Mouse (Mus musculus) heart, embryonic 12.5 days (tissue): ENCODE measurements around the gene Ly6g5b. TPM values are rescaled to one million over a fixed set of nuclear protein-coding genes. Genes with fewer than 3 reads are reported as not detected.

ENCODE experiments used
- ATAC-seq: fragments of 200-750 bp; cut with Nextera tagmentation; 2 replicates; pipeline ENCODE4 v1.8.0; 2017; ENCODE audit warnings: moderate TSS enrichment, moderate library complexity; ENCODE audit not compliant: insufficient number of reproducible peaks, low FRiP score
- H3K27ac ChIP-seq: fragments of 300-500 bp; sonication (generic); 2 replicates; pipeline ENCODE4 v1.5.1; 2016; ENCODE audit warnings: mild to moderate bottlenecking, moderate library complexity; ENCODE audit not compliant: poor library complexity, severe bottlenecking
- H3K27me3 ChIP-seq: fragments of 300-500 bp; sonication (generic); replicated peaks from 2 replicates; pipeline ENCODE4 v1.6.1; 2016; ENCODE audit warnings: mild to moderate bottlenecking, moderate library complexity
- H3K36me3 ChIP-seq: fragments of 300-500 bp; sonication (generic); 2 replicates; pipeline ENCODE4 v1.6.1; 2016; ENCODE audit warnings: mild to moderate bottlenecking, moderate library complexity
- H3K4me1 ChIP-seq: fragments of 300-500 bp; sonication (generic); replicated peaks from 2 replicates; pipeline ENCODE4 v1.6.1; 2016; ENCODE audit warnings: mild to moderate bottlenecking
- H3K4me2 ChIP-seq: fragments of 300-500 bp; sonication (generic); 2 replicates; pipeline ENCODE4 v1.6.1; 2016; ENCODE audit warnings: mild to moderate bottlenecking, moderate library complexity
- H3K4me3 ChIP-seq: fragments of 300-500 bp; sonication (generic); 2 replicates; pipeline ENCODE4 v1.5.1; 2016; ENCODE audit warnings: mild to moderate bottlenecking
- H3K9ac ChIP-seq: fragments of 300-500 bp; sonication (generic); 2 replicates; pipeline ENCODE4 v1.6.1; 2016; ENCODE audit warnings: mild to moderate bottlenecking, moderate library complexity
- H3K9me3 ChIP-seq: fragments of 300-500 bp; sonication (generic); replicated peaks from 2 replicates; pipeline ENCODE4 v1.6.1; 2016; ENCODE audit warnings: mild to moderate bottlenecking, moderate library complexity
- WGBS: fragments of 180-500 bp; shearing (Covaris S2); methylation state at CpG from one replicate; pipeline ENCODE4 v1.1.7; 2016; 5-methylcytosine and 5-hydroxymethylcytosine counted together
- polyA plus RNA-seq: library from polyadenylated mRNA; unstranded; fragments of >200 nt; fragmentation: Nextera tagmentation; extraction: Ambion mirVana; gene quantifications from 2 replicates; pipeline ENCODE4 v1.2.1, GENCODE M21; 2016

Gene Ly6g5b
- polyA plus RNA-seq, 1 experiment from 2014 or later = 0.38 TPM

- no peak overlapping the region for H3K4me3 ChIP-seq
- no peaks in the 10 kb centered on the region for H3K9me3 ChIP-seq
- peaks cover 100% of the 10 kb centered on the region for H3K36me3 ChIP-seq
- H3K4me1 ChIP-seq = peaks cover 6% of the 10 kb centered on the region
- no peak overlapping the region for H3K4me2 ChIP-seq
- H3K27me3 ChIP-seq = no peaks in the 10 kb centered on the region
- no peak overlapping the region for H3K27ac ChIP-seq
- 90% methylated on average over 33 of the region's 33 CpGs for WGBS
- no peak overlapping the region for H3K9ac ChIP-seq
- no peak for ATAC-seq
Observed at GRCm38 (mm10) chr17:35156461-35157200, 41.4 kb upstream of the Ly6g5b start.

DNA sequence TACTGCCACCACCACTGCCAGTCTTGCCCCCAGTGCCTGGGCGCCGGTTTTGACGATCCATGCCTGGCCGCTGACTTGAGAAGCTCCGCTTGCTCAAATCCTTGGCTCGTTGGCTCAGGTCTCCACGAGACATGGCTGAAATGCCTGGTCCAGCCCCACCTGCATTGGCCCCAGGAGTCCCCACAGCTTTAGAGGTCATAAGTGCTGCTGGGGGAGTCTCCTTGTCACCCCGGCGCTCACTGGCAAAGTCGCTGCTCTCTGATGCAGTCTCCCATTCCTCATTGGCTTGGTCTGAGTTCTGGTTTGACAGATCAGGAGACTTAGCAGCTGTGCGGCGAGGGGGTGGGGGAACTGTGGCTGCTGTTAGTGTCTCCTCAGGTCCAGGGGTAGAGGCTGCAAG is 40.2 kb upstream of the Ly6g5b start:
- Histone ChIP-seq H3K4me3 (no peak overlapping the region), H3K9me3 (no peaks in the 10 kb centered on the region), H3K4me1 (no peaks in the 10 kb centered on the region), H3K4me2 (no peak overlapping the region), H3K27ac (no peak overlapping the region), H3K9ac (no peak overlapping the region), H3K36me3 (peaks cover 98% of the 10 kb centered on the region), H3K27me3 (no peaks in the 10 kb centered on the region)
- ATAC-seq = no peak
- 94% methylated on average over 12 of the region's 12 CpGs for WGBS

DNA sequence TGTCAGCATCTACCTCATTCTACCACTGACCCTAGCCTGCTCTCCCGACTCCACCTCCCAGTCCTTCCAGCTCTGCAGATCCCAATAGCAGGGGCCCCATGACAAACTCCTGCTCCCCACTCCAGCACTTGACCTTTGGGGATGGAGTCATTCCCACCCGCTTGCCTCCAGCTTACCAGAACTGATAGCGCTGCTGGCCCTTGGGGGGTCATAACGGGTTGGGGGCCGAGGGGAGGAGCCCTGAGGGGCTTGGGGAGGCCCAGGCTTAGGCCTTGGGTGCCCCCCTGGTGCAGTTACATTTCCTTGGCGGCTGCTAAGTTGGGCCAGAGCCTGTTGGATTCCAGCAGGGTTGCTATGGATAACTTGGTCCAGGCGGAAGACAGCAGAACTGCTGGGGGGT is 39.4 kb upstream of the Ly6g5b start:
- H3K9me3 ChIP-seq = no peaks in the 10 kb centered on the region
- H3K4me2 ChIP-seq = no peak overlapping the region
- H3K4me3 ChIP-seq = no peak overlapping the region
- H3K27me3 ChIP-seq = no peaks in the 10 kb centered on the region
- H3K4me1 ChIP-seq = no peaks in the 10 kb centered on the region
- H3K36me3 ChIP-seq = peaks cover 98% of the 10 kb centered on the region
- ATAC-seq = no peak
- H3K27ac ChIP-seq = no peak overlapping the region; the same call in 1 of the 2 replicates
- WGBS = 85% methylated on average over 7 of the region's 7 CpGs
- H3K9ac ChIP-seq = no peak overlapping the region

DNA sequence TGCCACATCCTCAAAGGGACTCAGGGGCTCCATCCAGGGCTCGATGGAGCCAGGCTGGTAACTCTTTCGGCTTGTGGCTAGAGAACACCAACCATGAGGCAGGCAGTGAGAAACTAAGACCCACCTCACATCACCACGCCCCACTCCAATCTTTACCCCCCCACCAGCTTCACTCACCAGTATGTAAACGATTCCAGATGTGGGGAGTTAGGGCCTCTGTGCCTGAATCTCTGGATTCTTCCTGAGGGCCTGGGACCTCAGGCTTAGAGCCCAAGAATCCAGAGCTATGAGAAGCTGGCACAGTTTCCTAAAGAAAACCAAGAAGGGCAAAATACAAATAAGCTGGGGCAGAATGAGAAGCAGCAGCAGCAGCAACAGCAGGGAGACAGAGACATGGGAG is 38.7 kb upstream of the Ly6g5b start:
- Histone ChIP-seq H3K9ac (no peak overlapping the region), H3K36me3 (peaks cover 98% of the 10 kb centered on the region), H3K9me3 (no peaks in the 10 kb centered on the region), H3K4me1 (no peaks in the 10 kb centered on the region), H3K4me2 (no peak overlapping the region), H3K4me3 (no peak overlapping the region), H3K27me3 (no peaks in the 10 kb centered on the region), H3K27ac (no peak overlapping the region)
- ATAC-seq = no peak
- WGBS = 88% methylated on average over 4 of the region's 4 CpGs

DNA sequence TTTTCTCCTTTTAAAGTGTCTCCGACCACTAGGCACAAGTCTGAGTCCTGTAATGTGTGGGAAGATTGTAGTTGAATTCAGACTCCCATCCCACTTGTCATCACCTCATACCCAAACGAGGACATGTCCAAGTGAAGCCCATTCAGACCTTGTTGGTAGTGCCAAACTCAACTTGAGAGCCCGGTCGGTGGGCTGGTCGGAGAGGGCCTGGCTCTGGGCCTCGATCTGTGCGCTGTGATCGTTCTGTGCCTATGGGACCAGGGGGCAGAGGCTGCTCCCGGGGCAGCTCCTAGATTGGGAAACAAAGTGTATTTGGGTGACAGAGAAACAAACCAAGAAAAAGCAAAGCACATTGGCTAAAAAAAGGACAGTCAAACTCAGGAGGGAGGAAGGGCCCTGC is 37.8 kb upstream of the Ly6g5b start:
- no peaks in the 10 kb centered on the region for H3K27me3 ChIP-seq
- H3K9ac ChIP-seq = no peak overlapping the region
- no peak overlapping the region for H3K4me3 ChIP-seq
- no peaks in the 10 kb centered on the region for H3K9me3 ChIP-seq
- 82% methylated on average over 9 of the region's 9 CpGs for WGBS
- H3K36me3 ChIP-seq = peaks cover 98% of the 10 kb centered on the region
- no peak overlapping the region for H3K27ac ChIP-seq
- H3K4me2 ChIP-seq = no peak overlapping the region
- ATAC-seq = no peak
- H3K4me1 ChIP-seq = no peaks in the 10 kb centered on the region

GRCm38 (mm10) chr17:35152121-35152520 is 36.9 kb upstream of the Ly6g5b start:
- 97% methylated on average over 4 of the region's 4 CpGs for WGBS
- Histone ChIP-seq H3K27me3 (no peaks in the 10 kb centered on the region), H3K4me2 (no peak overlapping the region), H3K9ac (no peak overlapping the region), H3K4me1 (no peaks in the 10 kb centered on the region), H3K4me3 (no peak overlapping the region), H3K9me3 (no peaks in the 10 kb centered on the region), H3K36me3 (peaks cover 97% of the 10 kb centered on the region), H3K27ac (no peak overlapping the region)
- no peak for ATAC-seq

DNA sequence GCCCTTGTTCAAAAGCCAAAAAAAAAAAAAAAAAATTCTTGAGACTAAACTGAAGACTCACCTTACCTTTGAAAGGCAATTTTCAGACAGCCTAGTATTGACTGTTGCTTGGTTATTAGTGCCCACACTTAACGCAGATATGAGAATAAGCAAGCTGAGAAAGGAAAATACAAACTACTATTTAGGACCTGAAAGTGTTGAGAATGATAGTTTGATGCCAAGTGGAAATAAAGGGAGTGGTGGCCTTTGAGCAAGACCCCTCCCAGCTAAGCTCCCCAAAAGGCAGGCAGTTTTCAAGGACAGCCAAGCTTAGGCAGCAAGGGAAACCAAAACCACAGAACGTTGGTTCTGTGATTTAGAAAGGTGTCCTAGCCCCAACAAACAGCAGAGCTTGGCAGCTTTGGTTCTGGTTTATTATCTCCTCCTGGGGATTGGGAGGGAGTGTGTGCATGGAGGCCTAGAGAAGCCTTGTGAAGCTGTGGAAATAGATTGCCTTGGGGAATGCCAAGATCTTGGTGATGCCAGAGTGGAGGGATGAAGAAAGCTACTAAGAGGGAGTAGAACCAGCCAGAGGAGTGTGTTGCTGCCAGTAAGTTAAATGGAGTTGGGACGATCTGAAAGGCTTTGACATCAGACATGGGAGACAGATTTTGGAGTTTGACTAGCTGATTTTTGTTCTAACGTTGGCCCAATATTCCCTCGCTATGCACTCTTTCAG is 32.9 kb upstream of the Ly6g5b start:
- no peaks in the 10 kb centered on the region for H3K4me1 ChIP-seq
- H3K4me2 ChIP-seq = no peak overlapping the region
- peaks cover 5% of the 10 kb centered on the region; the same call in 1 of the 2 replicates for H3K9me3 ChIP-seq
- 72% methylated on average over 5 of the region's 5 CpGs for WGBS
- H3K4me3 ChIP-seq = no peak overlapping the region
- H3K36me3 ChIP-seq = peaks cover 97% of the 10 kb centered on the region
- no peaks in the 10 kb centered on the region for H3K27me3 ChIP-seq
- no peak for ATAC-seq
- no peak overlapping the region for H3K9ac ChIP-seq
- peak overlapping the region; percentile 33; the same call in 1 of the 2 replicates for H3K27ac ChIP-seq

DNA sequence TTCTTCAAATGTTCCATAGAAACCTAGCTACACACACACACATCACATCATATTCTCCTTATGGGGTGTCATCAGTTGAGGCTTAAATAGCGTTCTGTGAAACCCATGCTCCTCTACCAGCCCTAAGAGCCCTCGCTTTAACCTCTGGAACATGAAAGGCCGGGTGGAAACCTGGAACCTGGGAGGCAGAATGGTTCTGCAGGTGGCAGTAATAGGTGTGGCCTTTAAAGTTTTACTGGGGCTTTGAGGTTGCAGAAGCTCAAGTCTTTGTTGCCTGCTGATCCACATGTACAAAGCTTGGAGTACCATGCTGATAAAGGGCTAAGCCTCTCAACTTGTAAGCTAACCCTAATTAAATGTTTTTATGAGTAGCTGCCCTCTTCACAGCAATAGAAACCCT is 32.1 kb upstream of the Ly6g5b start:
- no peak overlapping the region for H3K9ac ChIP-seq
- H3K9me3 ChIP-seq = peaks cover 7% of the 10 kb centered on the region; the same call in 1 of the 2 replicates
- 56% methylated on average over 3 of the region's 3 CpGs for WGBS
- H3K27me3 ChIP-seq = no peaks in the 10 kb centered on the region
- no peak overlapping the region for H3K4me2 ChIP-seq
- H3K36me3 ChIP-seq = peaks cover 97% of the 10 kb centered on the region
- ATAC-seq = no peak
- H3K4me3 ChIP-seq = no peak overlapping the region
- H3K4me1 ChIP-seq = no peaks in the 10 kb centered on the region
- H3K27ac ChIP-seq = no peak overlapping the region

GRCm38 (mm10) chr17:35146139-35146538 is 30.9 kb upstream of the Ly6g5b start:
- ATAC-seq = no peak
- peaks cover 97% of the 10 kb centered on the region for H3K36me3 ChIP-seq
- H3K9ac ChIP-seq = no peak overlapping the region
- no peak overlapping the region for H3K4me3 ChIP-seq
- 89% methylated on average over 5 of the region's 5 CpGs for WGBS
- no peaks in the 10 kb centered on the region for H3K4me1 ChIP-seq
- no peak overlapping the region for H3K4me2 ChIP-seq
- no peak overlapping the region for H3K27ac ChIP-seq
- H3K9me3 ChIP-seq = peaks cover 7% of the 10 kb centered on the region; the same call in 1 of the 2 replicates
- H3K27me3 ChIP-seq = no peaks in the 10 kb centered on the region

- Histone ChIP-seq H3K4me1 (peaks cover 6% of the 10 kb centered on the region), H3K9me3 (peaks cover 7% of the 10 kb centered on the region; the same call in 1 of the 2 replicates), H3K4me2 (no peak overlapping the region), H3K27me3 (no peaks in the 10 kb centered on the region), H3K9ac (no peak overlapping the region), H3K4me3 (no peak overlapping the region), H3K36me3 (peaks cover 89% of the 10 kb centered on the region), H3K27ac (no peak overlapping the region)
- 92% methylated on average over 6 of the region's 6 CpGs for WGBS
- no peak for ATAC-seq
Observed at GRCm38 (mm10) chr17:35141971-35142370, 26.7 kb upstream of the Ly6g5b start.

DNA sequence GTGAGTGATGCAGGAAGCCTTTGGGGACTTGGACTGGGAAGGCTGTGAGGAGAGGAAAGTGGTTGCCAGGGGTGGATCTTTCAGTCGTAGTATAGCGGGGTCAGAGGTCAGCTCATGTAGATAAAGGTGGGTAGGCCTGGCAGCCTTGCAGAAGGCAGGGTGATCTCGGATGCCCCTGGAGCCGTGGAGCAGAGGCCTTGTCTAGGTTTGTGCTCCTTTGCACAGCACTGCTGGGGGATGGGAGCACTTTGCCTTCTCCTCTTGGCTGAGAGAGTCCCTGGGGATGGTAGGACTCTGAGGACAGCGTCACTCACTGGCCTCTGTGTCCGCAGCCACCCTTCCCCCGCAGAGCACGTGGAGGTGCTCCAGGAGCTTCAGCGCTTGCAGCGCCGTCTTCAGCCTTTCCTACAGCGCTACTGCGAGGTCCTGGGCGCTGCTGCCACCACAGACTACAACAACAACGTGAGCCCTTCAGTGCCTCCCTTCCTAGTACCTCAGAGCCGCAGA is 25.3 kb upstream of the Ly6g5b start:
- no peak for ATAC-seq
- WGBS = 69% methylated on average over 16 of the region's 16 CpGs
- Histone ChIP-seq H3K4me2 (no peak overlapping the region), H3K9ac (no peak overlapping the region), H3K27ac (no peak overlapping the region), H3K4me3 (no peak overlapping the region), H3K27me3 (no peaks in the 10 kb centered on the region), H3K4me1 (peaks cover 15% of the 10 kb centered on the region), H3K36me3 (peaks cover 75% of the 10 kb centered on the region), H3K9me3 (peaks cover 7% of the 10 kb centered on the region; the same call in 1 of the 2 replicates)
